Mouse (Mus musculus) liver, embryonic 14.5 days (tissue): Measurements from ENCODE around the gene Prim2.

Experiments used
- CTCF ChIP-seq: IDR thresholded peaks from 2 replicates; pipeline ENCODE4 v1.5.1; 2016; ENCODE audit warnings: antibody characterized with exemption, low read depth, control low read depth
- EP300 ChIP-seq: IDR thresholded peaks from 2 replicates; pipeline ENCODE4 v1.6.1; 2016; ENCODE audit warnings: antibody characterized with exemption, low read depth

DNA sequence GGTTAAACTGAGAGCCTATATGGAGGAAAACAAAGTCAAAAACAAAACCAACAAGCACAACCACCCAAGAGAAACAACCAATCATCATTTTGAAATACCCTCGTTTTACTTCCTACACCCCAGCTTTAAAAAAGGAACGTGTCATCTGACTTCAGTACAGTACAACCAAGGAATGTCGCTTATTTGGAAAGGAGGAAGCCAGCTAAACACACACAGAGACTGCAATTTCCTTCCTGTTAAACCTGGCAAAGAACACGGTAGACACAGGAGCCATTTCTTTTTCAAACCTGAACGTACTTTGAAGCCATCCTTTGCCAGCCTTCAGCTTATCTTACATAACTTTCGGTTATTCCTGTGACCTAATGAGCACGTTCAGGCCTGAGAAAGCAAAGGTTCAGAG lies 166.7 kb downstream of the Prim2 start:
- TF ChIP-seq CTCF, result no peak
- no peak for TF ChIP-seq EP300
